Mouse (Mus musculus) cortical plate, adult 2 months (tissue): ENCODE data around the gene Ell.

Experiments used
- CTCF ChIP-seq: fragments of 200-500 bp; IDR thresholded peaks from 2 replicates; pipeline ENCODE4 v1.5.1; 2011; ENCODE audit warnings: mild to moderate bottlenecking, control low read depth, low read length; ENCODE audit not compliant: insufficient read depth; ENCODE audit errors: extremely low read depth
- POLR2A ChIP-seq: fragments of 200-500 bp; IDR thresholded peaks from 2 replicates; pipeline ENCODE4 v1.6.1; 2011; ENCODE audit warnings: mild to moderate bottlenecking, low read length, control low read depth; ENCODE audit not compliant: insufficient read depth; ENCODE audit errors: extremely low read depth

- TF ChIP-seq POLR2A (no peak), CTCF (no peak)
These were observed 68.9 kb downstream of the Ell start for GRCm38 (mm10) chr8:70607898-70608748.
